Mouse (Mus musculus): ENCODE measurements at regions not wholly inside any gene's neighbourhood (a gene's known extent, or its start where the extent isn't known, plus 50 kb on each side); places are given as distances from the start of the nearest gene placed in this dataset.

GRCm38 (mm10) chr5:133314031-133314430, 770.9 kb upstream of the Auts2 start:
- DNase-seq (ENCODE audit: low spot score in 2 of 2): no peak

- no peak for DNase-seq (ENCODE audit: low spot score in 2 of 2)
Measured at GRCm38 (mm10) chr5:133310979-133311890, 768.1 kb upstream of the Auts2 start.

- no peak for DNase-seq (ENCODE audit: low spot score in 2 of 2)
Measured at GRCm38 (mm10) chr5:133267887-133268286, 724.7 kb upstream of the Auts2 start.

- no peak for DNase-seq (ENCODE audit: low spot score in 2 of 2)
Measured at GRCm38 (mm10) chr5:133267356-133267755, 724.2 kb upstream of the Auts2 start.

- no peak for DNase-seq (ENCODE audit: low spot score in 2 of 2)
Measured at GRCm38 (mm10) chr5:133264976-133265375, 721.8 kb upstream of the Auts2 start.

- DNase-seq (ENCODE audit: low spot score in 2 of 2): no peak
Measured at GRCm38 (mm10) chr5:133218801-133219200, 675.7 kb upstream of the Auts2 start.

GRCm38 (mm10) chr5:133198546-133198945, 655.4 kb upstream of the Auts2 start:
- no peak for DNase-seq (ENCODE audit: low spot score in 2 of 2)

GRCm38 (mm10) chr5:133189798-133190571, 646.8 kb upstream of the Auts2 start:
- DNase-seq (ENCODE audit: low spot score in 2 of 2): no peak

- no peak for DNase-seq (ENCODE audit: low spot score in 2 of 2)
Measured at GRCm38 (mm10) chr5:133175636-133176035, 632.5 kb upstream of the Auts2 start.

GRCm38 (mm10) chr5:133173155-133173723, 630.1 kb upstream of the Auts2 start:
- peak; percentile 50 to 57 for DNase-seq (ENCODE audit: low spot score in 2 of 2)

GRCm38 (mm10) chr5:133172686-133173085, 629.5 kb upstream of the Auts2 start:
- no peak for DNase-seq (ENCODE audit: low spot score in 2 of 2)

GRCm38 (mm10) chr5:133171266-133171665, 628.1 kb upstream of the Auts2 start:
- no peak for DNase-seq (ENCODE audit: low spot score in 2 of 2)

GRCm38 (mm10) chr5:133167576-133167975, 624.4 kb upstream of the Auts2 start:
- DNase-seq (ENCODE audit: low spot score in 2 of 2): no peak

- DNase-seq (ENCODE audit: low spot score in 2 of 2): no peak
Measured at GRCm38 (mm10) chr5:133167001-133167461, 623.9 kb upstream of the Auts2 start.

GRCm38 (mm10) chr5:133156115-133156857, 613.1 kb upstream of the Auts2 start:
- DNase-seq (ENCODE audit: low spot score in 2 of 2): no peak

GRCm38 (mm10) chr5:133145996-133146395, 602.9 kb upstream of the Auts2 start:
- no peak for DNase-seq (ENCODE audit: low spot score in 2 of 2)

GRCm38 (mm10) chr5:133143679-133144078, 600.5 kb upstream of the Auts2 start:
- no peak for DNase-seq (ENCODE audit: low spot score in 2 of 2)

- DNase-seq (ENCODE audit: low spot score in 2 of 2): peak in 1 of 2 experiments; percentile 4
Measured at GRCm38 (mm10) chr5:133142401-133143115, 599.4 kb upstream of the Auts2 start.

GRCm38 (mm10) chr5:133131042-133131441, 587.9 kb upstream of the Auts2 start:
- DNase-seq (ENCODE audit: low spot score in 2 of 2): no peak

GRCm38 (mm10) chr5:133130316-133130715, 587.2 kb upstream of the Auts2 start:
- DNase-seq (ENCODE audit: low spot score in 2 of 2): no peak
